Mouse (Mus musculus) monocyte, adult 5-6 weeks (primary cell): ENCODE results near the gene Taf6l. TPM values are rescaled to one million over a fixed set of nuclear protein-coding genes. Genes with fewer than 3 reads are reported as not detected.

Experiments
- ATAC-seq: fragments of 153-309, 156-312 bp; replicated peaks from 2 replicates; pipeline ENCODE4 v1.8.0; 2017; ENCODE audit warnings: mild to moderate bottlenecking; ENCODE audit not compliant: low TSS enrichment, insufficient number of reproducible peaks, severe bottlenecking, poor library complexity, low FRiP score
- total RNA-seq: library from RNA; stranded (forward); fragments of 200-1000, 200-491, 200-594 nt; gene quantifications from 3 replicates; pipeline ENCODE4 v1.2.3, GENCODE M21; 2017

Gene Taf6l
- 2.0 to 11.4 TPM (median 4.5 TPM) in 3 replicates for total RNA-seq

DNA sequence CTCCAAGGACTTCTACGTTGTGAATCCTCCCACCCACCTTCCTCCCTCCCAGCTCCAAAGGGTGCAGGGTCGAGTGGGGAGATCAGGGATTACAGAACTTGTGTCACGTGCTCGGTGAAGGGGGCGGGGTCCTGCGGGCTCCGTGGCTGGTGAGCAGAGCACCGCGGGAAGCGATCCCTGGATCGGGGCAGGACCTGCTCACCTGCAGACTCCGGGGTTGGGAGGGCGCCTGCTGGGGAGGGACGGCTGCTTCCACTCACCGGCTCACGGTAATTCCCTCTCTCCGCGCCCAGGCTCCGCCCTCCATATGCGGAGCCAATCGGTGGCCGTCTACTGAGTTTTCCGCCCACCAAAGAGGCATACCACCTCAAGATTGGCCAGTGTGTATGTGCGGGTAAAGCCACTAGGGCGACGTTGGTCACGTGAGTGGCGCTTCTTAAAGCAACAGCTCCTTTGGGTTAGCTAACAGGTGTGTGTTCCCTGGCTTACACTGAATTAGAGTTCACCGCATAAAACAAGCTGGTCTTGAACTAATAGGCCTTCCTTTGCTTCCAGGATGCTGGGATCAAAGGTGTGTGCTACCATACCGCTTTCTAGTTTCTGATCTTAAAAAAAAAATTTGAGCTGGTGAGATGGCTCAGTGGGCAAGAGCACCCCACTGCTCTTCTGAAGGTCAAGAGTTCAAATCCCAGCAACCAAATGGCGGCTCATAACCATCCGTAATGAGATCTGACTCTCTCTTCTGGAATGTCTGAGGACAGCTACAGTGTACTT, at the start of gene Taf6l:
Gene Taf6l (minus strand): TSS at position 410 of the 774 bp plus-strand sequence.
- peak; percentile 98 for ATAC-seq

DNA sequence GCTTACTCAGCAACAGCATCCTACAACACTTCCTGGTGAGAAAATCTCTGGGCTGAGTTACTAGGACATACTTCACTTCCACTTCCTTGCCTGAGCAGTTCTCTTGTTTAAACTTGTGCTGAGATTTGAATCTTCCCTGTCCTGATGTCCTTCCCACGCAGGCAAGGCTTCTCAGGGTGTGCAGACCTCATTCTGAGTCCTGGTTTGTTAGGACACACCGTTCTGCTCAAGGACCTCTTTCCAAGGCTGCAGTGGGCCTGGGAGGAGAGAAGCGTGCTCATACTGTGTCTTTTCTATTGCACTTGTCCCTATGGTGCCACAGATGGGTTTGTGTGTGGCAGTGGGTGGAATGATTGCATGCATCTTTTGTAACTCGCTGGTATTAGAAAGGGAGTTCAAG, 46.8 kb upstream of the Taf6l start:
- ATAC-seq, result no peak

DNA sequence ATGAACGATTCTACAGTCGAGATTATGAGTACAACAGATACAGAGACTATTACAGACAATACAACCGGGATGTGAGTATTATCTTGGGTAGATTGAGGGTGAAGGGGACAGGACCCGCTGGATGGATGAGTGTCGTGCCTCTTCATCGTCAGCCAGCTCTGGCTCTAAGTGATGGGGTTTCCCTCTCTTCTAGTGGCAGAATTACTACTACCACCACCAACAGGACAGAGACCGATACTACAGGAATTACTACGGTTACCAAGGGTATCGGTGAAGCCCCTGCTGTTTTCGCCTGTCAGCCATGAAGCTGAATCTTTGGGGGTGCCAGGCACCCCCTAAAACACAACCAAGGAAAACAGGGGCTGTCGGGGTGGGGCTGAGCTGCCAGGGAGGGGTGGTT, 45.0 kb upstream of the Taf6l start:
- ATAC-seq, result no peak

DNA sequence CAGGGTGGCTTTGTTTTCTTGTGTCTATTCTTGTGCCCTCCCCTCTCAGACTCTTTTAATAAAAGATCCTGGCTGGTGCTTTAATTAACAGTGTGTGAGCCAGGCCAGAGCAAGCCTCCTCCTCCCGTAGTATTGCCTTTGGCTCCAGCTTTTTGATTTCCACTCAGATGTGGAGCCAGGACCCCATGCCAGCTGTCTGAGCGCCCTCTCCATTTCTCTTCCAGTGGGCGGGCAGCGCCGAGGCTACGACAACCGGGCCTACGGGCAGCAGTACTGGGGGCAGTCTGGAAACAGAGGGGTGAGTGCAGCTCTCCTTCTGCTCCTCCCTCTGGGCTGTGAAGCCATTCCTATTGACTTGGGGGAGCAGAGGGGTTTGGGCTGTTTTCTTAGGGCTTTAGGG, 44.4 kb upstream of the Taf6l start:
- no peak for ATAC-seq

- ATAC-seq, result peak; percentile 86
Observed at GRCm38 (mm10) chr19:8829660-8830059, 43.4 kb upstream of the Taf6l start, which contains the start of gene AC129217.1. Gene AC129217.1, plus strand, starts transcription at chr19:8829773.

- no peak for ATAC-seq
Observed at GRCm38 (mm10) chr19:8822696-8823095, 36.5 kb upstream of the Taf6l start.

- ATAC-seq, result no peak
Observed at GRCm38 (mm10) chr19:8821146-8821545, 34.9 kb upstream of the Taf6l start.

DNA sequence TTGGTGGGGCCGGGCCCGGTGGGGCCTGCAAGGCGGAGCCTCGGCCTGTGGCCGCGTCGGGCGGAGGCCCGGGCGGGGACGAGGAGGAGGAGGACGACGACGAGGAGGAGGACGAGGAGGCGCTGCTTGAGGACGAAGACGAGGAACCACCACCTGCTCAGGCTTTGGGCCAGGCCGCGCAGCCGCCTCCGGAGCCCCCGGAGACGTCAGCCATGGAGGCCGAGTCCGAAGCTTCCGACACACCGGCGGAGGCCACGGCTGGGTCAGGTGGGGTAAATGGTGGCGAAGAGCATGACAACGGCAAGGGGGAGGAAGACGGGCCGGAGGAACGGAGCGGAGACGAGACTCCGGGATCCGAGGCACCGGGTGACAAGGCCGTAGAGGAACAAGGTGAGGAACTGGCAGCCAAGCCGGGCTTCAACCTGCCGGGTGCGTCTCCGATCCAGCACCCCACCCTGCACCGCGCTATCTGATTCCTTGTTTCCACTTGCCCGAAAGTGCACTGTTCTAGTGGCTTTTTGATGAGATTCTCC, 34.3 kb upstream of the Taf6l start:
- ATAC-seq, result no peak

- peak; percentile 87 for ATAC-seq
Observed at GRCm38 (mm10) chr19:8819596-8820423, 33.6 kb upstream of the Taf6l start, which contains the start of gene Hnrnpul2. Gene Hnrnpul2, plus strand, starts transcription at chr19:8820010.

DNA sequence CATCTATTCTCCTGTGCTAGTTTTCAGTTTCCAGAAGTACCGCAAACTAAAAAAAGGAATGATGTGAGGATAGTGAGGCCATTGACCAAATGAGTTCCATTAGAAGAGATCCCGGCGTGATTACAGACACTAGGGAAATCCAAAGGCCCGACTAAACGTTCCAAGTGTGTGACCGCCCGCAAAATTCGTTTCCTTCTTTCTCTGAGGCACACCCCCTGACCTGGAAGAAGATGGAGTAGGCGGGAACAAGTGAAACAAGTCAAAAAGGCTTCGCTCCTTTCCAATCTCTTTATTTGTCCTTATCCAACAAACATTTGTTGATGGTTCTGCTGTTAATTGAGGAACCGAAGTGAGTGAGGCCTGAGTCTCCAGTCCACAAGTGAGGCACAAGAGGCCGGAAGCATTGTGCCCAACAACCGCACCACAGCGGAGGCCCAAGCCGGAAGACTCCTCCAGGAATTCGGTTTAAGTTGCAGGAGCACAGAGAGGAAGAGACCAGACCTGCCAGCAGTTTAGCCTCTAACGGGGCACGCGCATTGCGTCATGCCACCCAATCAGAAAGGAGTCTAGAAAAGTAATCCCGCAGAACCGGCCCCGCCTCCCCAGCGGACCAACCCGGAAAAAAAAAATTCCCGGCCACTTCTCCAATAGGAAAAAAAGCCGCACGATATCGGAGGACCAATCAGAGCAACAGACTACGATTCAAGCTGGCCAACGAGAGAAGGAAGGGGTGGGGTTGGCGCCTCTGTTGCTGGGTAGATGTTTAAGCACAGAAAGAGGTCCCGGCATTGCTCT, 32.8 kb upstream of the Taf6l start, which contains the start of gene Ttc9c:
Gene Ttc9c (minus strand): TSS at position 533 of the 795 bp plus-strand sequence.
- ATAC-seq, result peak; percentile 72

DNA sequence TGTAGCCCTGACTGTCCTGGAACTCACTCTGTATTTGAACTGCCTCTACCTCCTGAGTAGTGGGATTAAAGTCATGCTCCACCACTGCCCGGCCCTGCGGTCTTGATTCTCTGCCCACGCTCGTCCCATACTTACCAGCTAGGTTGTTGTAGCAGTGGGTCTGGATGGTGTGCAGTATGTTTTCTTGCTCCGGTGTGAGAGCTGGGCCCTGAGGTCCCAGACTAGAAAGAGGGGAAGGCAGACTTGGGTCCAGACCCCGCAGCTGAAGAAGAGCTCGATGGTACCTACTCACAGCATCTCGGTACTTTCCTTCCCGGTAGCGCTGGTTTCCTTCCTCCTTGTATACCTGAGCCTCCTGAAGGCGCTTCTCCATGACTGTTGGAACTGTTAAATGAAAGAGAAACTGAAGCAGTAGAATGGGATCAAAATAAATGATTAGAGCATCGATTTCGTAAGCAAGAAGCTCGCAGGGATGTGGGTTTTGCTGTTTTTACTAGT, 32.1 kb upstream of the Taf6l start:
- no peak for ATAC-seq

DNA sequence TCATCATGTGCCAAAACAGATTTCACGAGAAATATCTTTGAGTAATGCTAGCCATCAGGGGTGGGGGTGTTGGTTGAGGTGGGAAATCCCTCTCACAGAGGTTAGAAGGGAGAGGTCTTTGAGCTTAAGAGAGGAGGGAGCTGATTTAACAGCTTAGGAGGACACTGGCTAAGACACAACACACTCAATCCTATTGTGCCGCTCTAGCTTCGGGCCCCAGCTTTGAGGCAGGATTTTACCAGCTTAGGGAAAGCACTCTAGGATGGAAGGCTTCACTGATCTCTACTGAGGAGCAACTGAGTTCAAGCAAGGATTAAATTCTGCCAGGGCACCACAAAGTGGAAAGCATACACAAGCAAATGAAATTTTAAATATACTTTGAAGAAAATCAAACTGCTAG, 30.8 kb upstream of the Taf6l start:
- no peak for ATAC-seq

DNA sequence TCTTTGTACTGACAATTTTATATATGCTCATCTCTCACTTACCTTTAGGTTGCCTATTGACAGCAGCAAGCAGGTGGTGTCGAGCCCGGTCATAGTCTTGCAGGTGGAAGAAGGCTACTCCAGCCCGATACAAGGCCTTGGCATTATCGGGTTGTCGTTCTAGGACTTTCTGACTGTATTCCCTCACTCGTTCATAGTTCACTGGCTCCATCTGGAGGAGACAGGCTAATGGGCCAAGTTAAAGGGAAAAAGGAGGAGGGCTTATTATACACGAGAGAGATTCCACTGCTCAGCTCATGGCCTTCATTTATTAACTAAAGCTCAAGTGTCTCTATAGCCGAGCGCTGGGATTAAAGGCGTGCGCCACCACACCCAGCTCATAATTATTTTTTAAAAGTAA, 29.6 kb upstream of the Taf6l start:
- no peak for ATAC-seq

GRCm38 (mm10) chr19:8806810-8807209, 20.6 kb upstream of the Taf6l start:
- ATAC-seq, result peak; percentile 28; the same call in 1 of the 2 replicates

DNA sequence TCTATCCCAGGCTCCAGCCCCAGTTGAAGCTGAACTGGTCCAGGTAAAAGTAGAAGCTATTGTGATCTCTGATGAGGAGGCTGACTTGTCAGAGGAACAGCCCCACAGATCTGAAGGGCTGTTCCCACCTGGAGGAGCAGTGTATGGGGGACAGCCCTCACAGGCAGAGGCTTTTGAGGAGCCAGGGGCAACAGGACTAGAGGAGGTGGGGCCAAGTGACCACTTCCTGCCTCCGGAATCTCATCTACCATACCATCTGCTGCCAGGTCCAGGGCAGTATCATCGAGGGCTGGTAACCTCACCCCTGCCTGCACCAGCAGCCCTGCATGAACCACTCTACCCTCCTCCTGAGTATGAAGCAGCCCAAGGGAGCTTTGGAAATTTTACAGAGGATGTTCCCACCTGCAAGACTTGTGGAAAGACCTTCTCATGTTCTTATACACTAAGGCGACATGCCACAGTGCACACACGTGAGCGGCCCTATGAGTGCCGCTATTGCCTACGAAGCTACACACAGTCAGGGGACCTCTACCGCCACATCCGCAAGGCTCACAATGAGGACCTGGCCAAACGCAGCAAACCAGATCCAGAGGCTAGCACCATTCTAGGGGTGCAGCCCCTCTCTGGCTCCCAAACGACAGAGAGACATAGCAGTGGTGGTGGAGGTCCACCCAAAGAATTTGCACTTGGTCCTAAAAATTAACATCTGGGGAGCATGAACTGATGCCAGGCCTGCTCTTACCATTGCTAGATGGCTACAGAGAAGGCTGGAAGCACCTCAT, 17.9 kb upstream of the Taf6l start:
- ATAC-seq, result no peak

GRCm38 (mm10) chr19:8803204-8803780, 17.1 kb upstream of the Taf6l start:
- ATAC-seq, result no peak

DNA sequence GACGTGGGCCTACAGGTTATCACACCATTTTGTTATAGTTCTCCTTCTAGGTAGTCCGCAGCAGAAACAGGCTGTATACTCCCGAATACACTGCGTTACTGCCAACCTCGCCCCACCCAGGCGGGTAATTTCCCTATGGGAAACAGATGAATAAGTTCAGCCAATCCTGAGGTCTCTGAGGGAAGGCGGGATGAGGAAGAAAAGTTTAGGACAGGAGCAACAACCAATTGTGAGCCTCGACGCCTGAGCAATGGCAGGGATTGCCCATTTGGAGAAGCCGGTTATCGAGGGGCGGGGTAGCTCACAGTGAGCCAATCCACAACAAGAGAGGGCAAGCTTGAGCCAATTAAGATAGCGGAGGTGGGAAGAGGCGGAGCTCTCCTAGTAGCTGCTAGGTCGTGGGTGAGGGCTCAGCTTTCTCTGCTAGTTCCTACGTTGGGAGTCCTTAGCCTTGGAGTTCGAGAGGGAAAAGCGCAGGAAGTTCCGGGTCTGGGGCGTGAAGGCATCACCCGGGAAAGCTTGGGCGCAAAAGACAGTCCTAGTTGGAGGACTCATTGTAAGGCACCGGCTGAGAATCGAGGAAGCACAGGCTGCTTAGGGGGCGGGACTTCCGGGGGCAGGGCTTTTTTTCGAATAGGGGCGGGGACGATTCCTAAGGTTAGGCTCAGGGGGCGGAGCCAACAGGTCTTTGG, 16.1 kb upstream of the Taf6l start, which contains the start of gene Zbtb3:
Gene Zbtb3 (plus strand): TSS at position 426 of the 692 bp plus-strand sequence.
- peak; percentile 91 for ATAC-seq
